Mouse (Mus musculus) lung, embryonic 16.5 days (tissue): ENCODE results near the gene Tsc1. TPM values are rescaled to one million over a fixed set of nuclear protein-coding genes. Genes with fewer than 3 reads are reported as not detected.

Source experiments
- ATAC-seq: fragments of 200-750 bp; cut with Nextera tagmentation; 2 replicates; pipeline ENCODE4 v1.8.0; 2017; ENCODE audit warnings: low read depth, mild to moderate bottlenecking, moderate library complexity
- H3K27ac ChIP-seq: fragments of 300-500 bp; sonication (generic); 2 replicates; pipeline ENCODE4 v1.5.1; 2014; ENCODE audit warnings: mild to moderate bottlenecking, control low read depth, low read length
- H3K27me3 ChIP-seq: fragments of 300-500 bp; sonication (generic); 2 replicates; pipeline ENCODE4 v1.6.1; 2014; ENCODE audit warnings: low read depth, low read length, mixed read lengths; ENCODE audit not compliant: control insufficient read depth, insufficient read depth
- H3K36me3 ChIP-seq: fragments of 300-500 bp; sonication (generic); 2 replicates; pipeline ENCODE4 v1.6.1; 2014; ENCODE audit warnings: low read length; ENCODE audit not compliant: control insufficient read depth, insufficient read depth
- H3K4me1 ChIP-seq: fragments of 300-500 bp; sonication (generic); replicated peaks from 2 replicates; pipeline ENCODE4 v1.6.1; 2014; ENCODE audit warnings: low read length, mixed read lengths; ENCODE audit not compliant: control insufficient read depth, insufficient read depth
- H3K4me2 ChIP-seq: fragments of 300-500 bp; sonication (generic); 2 replicates; pipeline ENCODE4 v1.6.1; 2014; ENCODE audit warnings: low read depth, low read length, control low read depth
- H3K4me3 ChIP-seq: fragments of 300-500 bp; sonication (generic); 2 replicates; pipeline ENCODE4 v1.5.1; 2014; ENCODE audit warnings: mild to moderate bottlenecking, low read length, control low read depth
- H3K9ac ChIP-seq: fragments of 300-500 bp; sonication (generic); 2 replicates; pipeline ENCODE4 v1.6.1; 2014; ENCODE audit warnings: low read length, control low read depth
- H3K9me3 ChIP-seq: fragments of 300-500 bp; sonication (generic); 2 replicates; pipeline ENCODE4 v1.6.1; 2016; ENCODE audit warnings: low read length; ENCODE audit not compliant: control insufficient read depth
- WGBS: fragments of 180-500 bp; shearing (Covaris S2); extraction: QIAGEN DNeasy Blood & Tissue Kit; methylation state at CpG from one replicate; pipeline ENCODE4 v1.1.7; 2014; 5-methylcytosine and 5-hydroxymethylcytosine counted together
- microRNA-seq: library from miRNA; unstranded; fragments of <30 nt; microRNA quantifications from one replicate; pipeline ENCODE4, GENCODE M21; 2016
- polyA plus RNA-seq: library from polyadenylated mRNA; unstranded; fragments of >200 nt; fragmentation: Nextera tagmentation; extraction: Ambion mirVana; gene quantifications from 2 replicates; pipeline ENCODE4 v1.2.1, GENCODE M21; 2015

Gene Tsc1
- polyA plus RNA-seq, 1 experiment from 2014 or later = 16.5 TPM

DNA sequence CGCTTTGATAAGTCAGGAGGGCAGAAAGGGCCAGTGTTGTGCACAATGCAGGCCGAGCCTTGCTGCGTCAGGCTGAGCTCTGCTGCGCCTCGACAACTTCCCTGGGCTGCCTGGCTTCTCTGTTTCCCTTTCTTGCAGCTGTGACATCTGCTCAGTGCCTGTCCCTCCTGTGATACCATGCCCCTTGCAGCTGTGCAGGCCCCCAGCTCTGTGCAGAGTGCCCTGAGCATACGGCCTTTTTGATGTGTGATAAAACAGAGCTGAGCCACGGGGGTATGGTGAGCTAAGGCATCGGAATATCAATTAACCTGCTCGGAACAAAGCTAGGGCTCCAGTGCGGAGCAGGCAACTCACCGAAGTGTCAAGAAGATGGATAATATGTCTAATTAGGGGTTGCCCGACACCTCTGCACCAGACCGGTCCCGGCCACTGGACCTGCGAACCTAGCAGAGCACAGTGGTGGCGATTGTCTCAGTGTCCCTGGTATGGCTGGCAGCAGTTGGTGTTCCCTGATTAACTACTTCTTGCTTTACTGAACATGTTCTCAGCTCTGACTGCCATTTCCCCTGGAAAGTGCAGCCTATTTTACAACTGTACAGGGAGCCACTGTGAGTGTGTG, 86.9 kb downstream of the Tsc1 start:
- 50% methylated on average over 16 of the region's 16 CpGs for WGBS
- Histone ChIP-seq H3K36me3 (no peaks in the 10 kb centered on the region), H3K4me3 (no peak overlapping the region), H3K27me3 (no peaks in the 10 kb centered on the region), H3K27ac (no peak overlapping the region; the same call in 1 of the 2 replicates), H3K9me3 (no peaks in the 10 kb centered on the region), H3K9ac (no peak overlapping the region), H3K4me2 (no peak overlapping the region), H3K4me1 (no peaks in the 10 kb centered on the region; the same call in 1 of the 2 replicates)
- no peak for ATAC-seq

DNA sequence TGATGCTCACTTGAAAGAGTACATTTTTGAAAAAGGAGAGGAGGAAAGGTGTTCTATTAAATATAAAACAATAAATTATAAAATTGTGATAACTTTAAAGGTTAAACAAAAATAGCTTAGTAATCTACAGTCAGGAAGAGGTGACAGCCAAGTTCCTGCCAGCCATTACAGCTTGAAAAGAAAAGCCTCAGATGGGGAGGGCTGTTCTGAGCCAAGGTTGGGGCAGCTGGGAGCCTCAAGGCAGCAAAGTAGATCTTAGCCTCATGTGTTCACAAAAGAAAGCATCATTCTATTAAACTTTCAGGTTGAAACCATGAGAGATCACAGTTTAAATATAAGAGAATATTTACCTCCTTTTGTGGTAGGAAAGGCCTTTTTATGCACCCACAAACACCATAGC, 89.6 kb downstream of the Tsc1 start:
- H3K36me3 ChIP-seq = no peaks in the 10 kb centered on the region
- no peak overlapping the region for H3K9ac ChIP-seq
- H3K9me3 ChIP-seq = no peaks in the 10 kb centered on the region
- H3K4me3 ChIP-seq = no peak overlapping the region
- no peaks in the 10 kb centered on the region for H3K27me3 ChIP-seq
- no peak overlapping the region for H3K27ac ChIP-seq
- H3K4me2 ChIP-seq = no peak overlapping the region
- ATAC-seq = no peak
- no peaks in the 10 kb centered on the region for H3K4me1 ChIP-seq

DNA sequence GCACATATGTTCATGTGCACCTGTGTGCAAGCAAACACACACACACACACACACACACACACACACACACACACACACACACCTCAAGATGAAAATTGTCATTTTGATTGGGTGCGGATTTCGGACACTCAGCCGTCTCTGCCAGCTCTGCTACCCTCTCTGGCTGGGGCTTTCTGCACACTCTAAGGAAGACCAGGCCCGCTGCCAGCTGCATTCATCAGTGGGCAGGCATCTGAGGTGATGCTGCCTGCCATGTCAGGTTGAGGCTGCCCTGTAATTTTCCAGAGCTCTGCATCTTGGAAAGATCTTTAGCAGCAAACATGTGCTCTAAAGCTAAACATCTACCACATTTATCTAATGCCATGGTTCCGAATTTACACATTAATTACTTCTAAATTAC, 96.1 kb downstream of the Tsc1 start:
- no peak overlapping the region for H3K4me2 ChIP-seq
- H3K4me1 ChIP-seq = no peaks in the 10 kb centered on the region
- no peaks in the 10 kb centered on the region for H3K36me3 ChIP-seq
- no peaks in the 10 kb centered on the region for H3K27me3 ChIP-seq
- ATAC-seq = no peak
- H3K27ac ChIP-seq = no peak overlapping the region
- H3K9ac ChIP-seq = no peak overlapping the region
- WGBS = 83% methylated on average over 5 of the region's 5 CpGs
- no peaks in the 10 kb centered on the region for H3K9me3 ChIP-seq
- H3K4me3 ChIP-seq = no peak overlapping the region

DNA sequence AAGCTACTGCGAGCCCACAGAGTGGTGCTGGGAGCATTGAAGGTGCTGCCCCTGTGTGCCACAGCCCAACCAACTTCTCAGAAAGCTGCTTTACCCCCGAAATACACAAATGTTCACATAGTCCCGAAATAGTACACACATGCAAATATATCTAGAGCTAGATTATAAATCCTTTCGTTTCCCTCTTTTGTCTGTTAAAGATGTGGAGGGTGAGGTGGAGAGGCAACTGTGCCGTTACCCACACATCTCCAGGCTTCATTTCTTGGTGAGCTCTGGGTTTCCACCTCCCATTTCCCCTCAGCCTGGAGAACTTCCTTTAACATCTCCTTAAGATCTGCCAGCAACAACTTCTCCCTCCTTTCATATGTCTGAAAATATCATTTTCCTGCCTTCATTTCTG, 99.1 kb downstream of the Tsc1 start:
- Histone ChIP-seq H3K27ac (no peak overlapping the region), H3K36me3 (no peaks in the 10 kb centered on the region), H3K4me3 (no peak overlapping the region), H3K4me2 (no peak overlapping the region), H3K4me1 (no peaks in the 10 kb centered on the region), H3K9ac (no peak overlapping the region), H3K9me3 (no peaks in the 10 kb centered on the region), H3K27me3 (no peaks in the 10 kb centered on the region)
- 78% methylated on average over 5 of the region's 5 CpGs for WGBS
- no peak for ATAC-seq

Small RNA genes within 50 kb of the gene (microRNA-seq; reads per million reads assigned to microRNA genes)
- gene Gm22824 = not detected
- 0.99 reads per million for gene Mir3088

Other genes with a start within 250 kb of the Tsc1 start
- 6.3 and 6.5 TPM in 2 replicates for gene Ppp1r26, start 194.4 kb upstream of the Tsc1 start, polyA plus RNA-seq
- gene 1700007K13Rik, start 174.9 kb upstream of the Tsc1 start, polyA plus RNA-seq = 4.6 and 5.1 TPM in 2 replicates
- gene Mrps2, start 173.2 kb upstream of the Tsc1 start, polyA plus RNA-seq = 49.9 and 52.7 TPM in 2 replicates
- 1.1 and 1.5 TPM in 2 replicates for gene Gbgt1, start 144.3 kb upstream of the Tsc1 start, polyA plus RNA-seq
- gene Gm10134, start 135.1 kb upstream of the Tsc1 start, polyA plus RNA-seq = 3.4 and 3.7 TPM in 2 replicates
- 27.3 and 27.9 TPM in 2 replicates for gene Ralgds, start 128.1 kb upstream of the Tsc1 start, polyA plus RNA-seq
- 0.10 and 0.23 TPM in 2 replicates for gene Cel, start 77.8 kb upstream of the Tsc1 start, polyA plus RNA-seq
- gene Gtf3c5, start 57.5 kb upstream of the Tsc1 start, polyA plus RNA-seq = 45.0 and 45.7 TPM in 2 replicates
- gene Gfi1b, start 19.2 kb upstream of the Tsc1 start, polyA plus RNA-seq = 0.80 and 1.4 TPM in 2 replicates
- gene Spaca9, start 58.5 kb downstream of the Tsc1 start, polyA plus RNA-seq = 6.5 and 9.6 TPM in 2 replicates
- gene Ak8, start 58.9 kb downstream of the Tsc1 start, polyA plus RNA-seq = 4.2 and 4.7 TPM in 2 replicates
- gene Gtf3c4, start 199.1 kb downstream of the Tsc1 start, polyA plus RNA-seq = 11.4 and 13.2 TPM in 2 replicates
- gene Ddx31, start 199.2 kb downstream of the Tsc1 start, polyA plus RNA-seq = 13.2 and 15.8 TPM in 2 replicates